Mouse (Mus musculus) thymus, adult 2 months (tissue): ENCODE measurements at regions not wholly inside any gene's neighbourhood (a gene's known extent, or its start where the extent isn't known, plus 50 kb on each side); places are given as distances from the start of the nearest gene placed in this dataset.
"Not testable (repeated sequence)": the region's sequence is repeated elsewhere in the genome, so short reads cannot be mapped to it uniquely, and the experiment has no call there.

Experiments used
- DNase-seq: peaks from one replicate; pipeline ENCODE4 v3.0.0; 2021
- H3K27ac ChIP-seq: fragments of 200-500 bp; 2 replicates; pipeline ENCODE4 v1.5.1; 2012; ENCODE audit warnings: low read length, control low read depth; ENCODE audit not compliant: control insufficient read depth, insufficient read depth
- H3K27me3 ChIP-seq: fragments of 200-500 bp; 2 replicates; pipeline ENCODE4 v1.6.1; 2012; ENCODE audit warnings: mild to moderate bottlenecking, low read length, moderate library complexity, mixed read lengths; ENCODE audit not compliant: control insufficient read depth, insufficient read depth
- H3K36me3 ChIP-seq: fragments of 200-500 bp; 2 replicates; pipeline ENCODE4 v1.6.1; 2012; ENCODE audit warnings: mild to moderate bottlenecking, low read length, moderate library complexity; ENCODE audit not compliant: control insufficient read depth, insufficient read depth
- H3K4me1 ChIP-seq: fragments of 200-500 bp; replicated peaks from 2 replicates; pipeline ENCODE4 v1.6.1; 2012; ENCODE audit warnings: low read length; ENCODE audit not compliant: control insufficient read depth, insufficient read depth
- H3K4me3 ChIP-seq: fragments of 200-500 bp; 2 replicates; pipeline ENCODE4 v1.5.1; 2012; ENCODE audit warnings: mild to moderate bottlenecking, low read length, control low read depth, moderate library complexity; ENCODE audit not compliant: control insufficient read depth, insufficient read depth
- CTCF ChIP-seq: fragments of 200-500 bp; IDR thresholded peaks from 2 replicates; pipeline ENCODE4 v1.5.1; 2012; ENCODE audit warnings: mild to moderate bottlenecking, control low read depth, low read length, moderate library complexity, borderline replicate concordance; ENCODE audit not compliant: control insufficient read depth, poor library complexity, insufficient read depth; ENCODE audit errors: extremely low read depth
- POLR2A ChIP-seq: fragments of 200-500 bp; IDR thresholded peaks from 2 replicates; pipeline ENCODE4 v1.6.1; 2012; ENCODE audit warnings: mild to moderate bottlenecking, low read length, control low read depth, moderate library complexity; ENCODE audit not compliant: control insufficient read depth, poor library complexity, insufficient read depth; ENCODE audit errors: extremely low read depth
- WGBS: fragments of 180-500 bp; shearing (Covaris S2); methylation state at CpG from one replicate; pipeline ENCODE4 v1.1.7; 2018; 5-methylcytosine and 5-hydroxymethylcytosine counted together

- no peak overlapping the region for H3K4me3 ChIP-seq
- WGBS = 92% methylated on average over 5 of the region's 5 CpGs
- no peaks in the 10 kb centered on the region for H3K36me3 ChIP-seq
- no peak for TF ChIP-seq CTCF
- no peak for TF ChIP-seq POLR2A
- no peak for DNase-seq
- peaks cover 6% of the 10 kb centered on the region for H3K4me1 ChIP-seq
- no peak overlapping the region for H3K27ac ChIP-seq
- H3K27me3 ChIP-seq = no peaks in the 10 kb centered on the region
These were observed 185.1 kb downstream of the Diras2 start for GRCm38 (mm10) chr13:52346027-52346375.

GRCm38 (mm10) chr13:52347631-52348030, 183.4 kb downstream of the Diras2 start:
- no peaks in the 10 kb centered on the region for H3K4me1 ChIP-seq
- WGBS = 63% methylated on average over 2 of the region's 2 CpGs
- DNase-seq = no peak
- no peaks in the 10 kb centered on the region for H3K36me3 ChIP-seq
- no peak overlapping the region for H3K4me3 ChIP-seq
- no peak for TF ChIP-seq CTCF
- no peak for TF ChIP-seq POLR2A
- H3K27ac ChIP-seq = no peak overlapping the region
- H3K27me3 ChIP-seq = no peaks in the 10 kb centered on the region

- no peak overlapping the region for H3K27ac ChIP-seq
- H3K4me1 ChIP-seq = no peaks in the 10 kb centered on the region
- WGBS = 97% methylated on average over 5 of the region's 5 CpGs
These were observed 181.5 kb downstream of the Diras2 start for GRCm38 (mm10) chr13:52349606-52350005.

GRCm38 (mm10) chr13:52352576-52352975, 178.5 kb downstream of the Diras2 start:
- H3K27me3 ChIP-seq = no peaks in the 10 kb centered on the region
- DNase-seq = peak; percentile 48
- no peak for TF ChIP-seq CTCF
- no peak for TF ChIP-seq POLR2A
- 83% methylated on average over 4 of the region's 4 CpGs for WGBS
- no peaks in the 10 kb centered on the region for H3K36me3 ChIP-seq
- H3K4me3 ChIP-seq = no peak overlapping the region
- H3K27ac ChIP-seq = no peak overlapping the region
- H3K4me1 ChIP-seq = no peaks in the 10 kb centered on the region

More at GRCm38 (mm10) chr13:52349606-52350005, 181.5 kb downstream of the Diras2 start:
- Histone ChIP-seq H3K4me3 (no peak overlapping the region), H3K36me3 (no peaks in the 10 kb centered on the region), H3K27me3 (no peaks in the 10 kb centered on the region)
- TF ChIP-seq POLR2A (no peak), CTCF (no peak)
- no peak for DNase-seq

GRCm38 (mm10) chr13:52353437-52353836, 177.6 kb downstream of the Diras2 start:
- H3K27ac ChIP-seq = no peak overlapping the region
- H3K36me3 ChIP-seq = no peaks in the 10 kb centered on the region
- 88% methylated on average over 3 of the region's 3 CpGs for WGBS
- H3K27me3 ChIP-seq = no peaks in the 10 kb centered on the region
- H3K4me3 ChIP-seq = no peak overlapping the region
- H3K4me1 ChIP-seq = no peaks in the 10 kb centered on the region
- DNase-seq = no peak
- TF ChIP-seq CTCF (no peak), POLR2A (no peak)

- DNase-seq = no peak
- H3K27me3 ChIP-seq = no peaks in the 10 kb centered on the region
- H3K36me3 ChIP-seq = no peaks in the 10 kb centered on the region
- TF ChIP-seq CTCF (no peak), POLR2A (no peak)
- H3K27ac ChIP-seq = no peak overlapping the region
- H3K4me1 ChIP-seq = no peaks in the 10 kb centered on the region
- no peak overlapping the region for H3K4me3 ChIP-seq
- WGBS = 92% methylated on average over 2 of the region's 2 CpGs
These were observed 177.1 kb downstream of the Diras2 start for GRCm38 (mm10) chr13:52353966-52354365.

GRCm38 (mm10) chr13:52355921-52356320, 175.2 kb downstream of the Diras2 start:
- DNase-seq, H3K27me3 ChIP-seq: not testable (repeated sequence)

GRCm38 (mm10) chr13:52359332-52359731, 171.7 kb downstream of the Diras2 start:
- DNase-seq, H3K27me3 ChIP-seq, H3K4me3 ChIP-seq, H3K36me3 ChIP-seq, H3K4me1 ChIP-seq, H3K27ac ChIP-seq: not testable (repeated sequence)
- 92% methylated on average over 4 of the region's 4 CpGs for WGBS

More at GRCm38 (mm10) chr13:52355921-52356320, 175.2 kb downstream of the Diras2 start:
- not testable (repeated sequence) for H3K4me1 ChIP-seq, H3K36me3 ChIP-seq, H3K27ac ChIP-seq, H3K4me3 ChIP-seq
- WGBS = 95% methylated on average over 4 of the region's 4 CpGs
